Mouse (Mus musculus) kidney, adult 9 months (tissue): Measurements from ENCODE around the gene Fam241a.

ENCODE experiments used
- DNase-seq: peaks from one replicate; pipeline ENCODE4 v3.0.0; 2022

Fam241a gene

DNA sequence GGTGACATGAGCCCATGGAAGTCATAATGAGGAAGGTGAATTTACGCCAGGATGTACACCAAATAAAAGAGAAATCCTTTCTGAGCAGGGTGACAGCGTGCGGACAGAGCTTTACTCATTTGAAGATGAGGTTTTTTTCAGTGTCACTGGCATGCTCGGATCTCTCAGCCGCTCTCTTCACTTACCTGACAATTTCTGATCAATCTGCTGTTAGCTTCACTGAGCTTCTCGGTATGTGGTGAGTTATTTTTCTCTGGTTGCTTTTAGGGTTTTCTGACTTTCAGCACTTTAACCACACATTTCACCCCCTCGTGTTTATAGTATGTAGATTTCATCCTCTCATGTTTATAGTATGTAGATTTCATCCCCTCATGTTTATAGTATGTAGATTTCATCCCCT, 21.1 kb downstream of the Fam241a start:
- no peak for DNase-seq

DNA sequence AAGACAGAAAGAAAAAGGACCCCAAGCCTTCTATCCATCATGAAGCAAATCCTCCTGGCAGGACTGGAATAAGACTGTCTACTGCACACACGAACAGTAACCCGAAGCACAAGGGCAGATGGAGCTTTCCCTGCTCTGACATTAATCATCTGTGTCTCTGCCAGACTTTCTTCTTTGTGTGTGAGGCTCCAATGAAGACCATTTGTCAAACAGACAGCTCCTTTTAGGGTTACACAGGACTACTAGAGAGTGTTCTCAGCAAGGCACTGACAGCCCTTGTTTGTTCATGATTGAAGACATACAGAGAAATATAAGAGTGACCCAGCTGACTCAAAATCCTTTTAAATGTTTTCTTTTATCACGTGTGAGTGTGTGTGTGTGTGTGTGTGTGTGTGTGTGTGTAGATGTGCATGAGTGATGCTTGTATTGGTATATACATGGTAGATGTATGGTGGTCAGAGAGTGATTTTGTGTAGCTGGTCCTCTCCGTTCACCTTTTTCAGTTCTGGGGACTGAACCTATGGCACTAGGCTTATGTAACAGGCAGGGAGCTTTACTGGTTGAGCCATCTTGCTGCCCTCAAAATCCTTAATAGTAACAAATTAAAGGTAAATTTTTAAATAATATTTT, 21.8 kb downstream of the Fam241a start:
- no peak for DNase-seq

DNA sequence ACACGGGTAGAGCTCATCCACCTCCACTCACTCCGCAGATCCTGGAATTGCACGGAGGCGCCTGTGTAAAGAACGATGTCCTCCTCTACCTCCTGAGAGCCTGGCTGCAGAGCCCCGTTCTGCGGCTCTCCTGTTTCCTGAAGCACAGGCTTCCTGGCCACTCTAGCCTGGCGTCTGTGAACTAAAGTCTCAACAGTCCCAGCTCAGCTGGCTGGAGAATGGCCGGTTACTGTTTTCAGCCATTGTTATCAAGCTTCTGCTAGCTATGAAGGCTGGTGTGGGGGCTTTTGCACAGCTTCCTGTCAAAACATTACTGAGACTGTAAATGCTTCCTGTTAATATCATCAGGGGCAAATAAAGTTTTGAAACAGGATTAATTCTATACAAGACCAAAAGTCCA, 24.5 kb downstream of the Fam241a start:
- no peak for DNase-seq

- DNase-seq: no peak
Observed at GRCm38 (mm10) chr3:127868880-127869279, 27.2 kb downstream of the Fam241a start.

DNA sequence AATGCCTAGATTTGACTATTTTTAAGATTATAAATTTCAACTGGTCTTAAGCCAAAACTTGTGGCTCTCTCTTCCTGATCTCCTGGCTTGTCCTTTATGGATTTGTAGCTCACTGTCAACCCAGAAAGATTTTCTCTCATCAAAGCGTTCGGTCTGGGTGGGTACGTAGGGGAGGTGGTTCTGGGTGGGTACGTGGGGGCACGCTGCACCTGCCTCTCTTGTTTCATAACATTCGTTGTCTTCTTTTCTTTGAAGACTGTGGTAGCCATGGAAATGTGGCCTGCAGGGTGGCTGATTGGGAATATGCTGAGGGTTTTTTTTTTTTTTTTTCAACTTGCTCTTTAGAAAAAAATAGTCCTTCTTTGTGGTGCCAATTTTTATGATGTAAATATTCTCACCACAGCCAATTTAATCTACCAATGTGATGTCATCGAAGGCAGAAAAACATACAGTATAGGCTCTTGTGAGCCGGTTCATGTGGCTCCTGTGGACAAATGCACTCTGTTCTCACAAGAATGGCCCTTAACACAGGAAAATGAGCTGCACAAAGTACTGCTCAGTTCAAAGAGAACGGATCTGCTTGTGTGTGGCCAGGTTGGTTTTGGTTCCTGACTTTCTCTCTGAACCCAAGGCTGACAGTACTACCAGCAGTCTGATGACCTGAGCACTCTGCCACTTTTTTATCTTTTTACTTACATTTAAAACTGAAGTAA, 27.9 kb downstream of the Fam241a start:
- no peak for DNase-seq

DNA sequence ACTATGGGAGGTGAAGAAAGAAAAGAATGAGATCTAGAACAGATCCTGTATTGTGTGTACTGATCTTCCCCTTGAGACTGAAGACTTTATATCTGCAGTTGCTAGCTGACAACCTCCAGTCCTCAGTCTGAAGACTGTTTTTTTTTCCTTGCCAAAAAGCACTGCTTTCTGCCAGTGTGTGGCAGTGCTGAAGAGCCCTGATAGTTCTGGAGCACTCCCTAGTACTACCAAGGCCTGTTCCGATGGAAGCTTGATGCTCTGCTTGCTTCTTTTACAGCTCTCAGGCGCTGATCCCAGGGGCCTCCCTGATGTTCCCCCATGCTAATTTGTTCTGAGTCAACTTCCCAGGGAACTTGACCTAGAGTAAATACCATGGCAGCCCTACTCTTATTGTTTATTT, 31.9 kb downstream of the Fam241a start:
- DNase-seq: no peak

DNA sequence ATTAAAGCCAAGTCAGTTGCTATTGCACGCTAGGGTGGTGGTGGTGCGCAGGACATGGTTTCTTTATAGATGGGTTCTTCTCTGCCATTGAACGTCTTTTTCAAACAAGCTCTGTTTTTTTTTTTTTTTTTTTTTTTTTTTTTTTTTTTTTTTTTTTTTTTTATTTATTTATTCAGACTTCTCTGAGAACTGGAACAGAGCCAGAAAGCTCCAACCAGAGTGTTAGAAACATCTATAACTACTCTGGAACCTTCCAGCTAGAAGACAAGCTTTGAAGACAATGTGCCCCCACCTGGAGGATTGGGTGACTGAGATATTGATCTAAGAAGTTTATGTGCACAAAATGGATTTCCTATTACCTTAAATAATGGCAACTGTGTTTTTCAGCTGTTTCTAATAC, 32.6 kb downstream of the Fam241a start:
- no peak for DNase-seq

DNA sequence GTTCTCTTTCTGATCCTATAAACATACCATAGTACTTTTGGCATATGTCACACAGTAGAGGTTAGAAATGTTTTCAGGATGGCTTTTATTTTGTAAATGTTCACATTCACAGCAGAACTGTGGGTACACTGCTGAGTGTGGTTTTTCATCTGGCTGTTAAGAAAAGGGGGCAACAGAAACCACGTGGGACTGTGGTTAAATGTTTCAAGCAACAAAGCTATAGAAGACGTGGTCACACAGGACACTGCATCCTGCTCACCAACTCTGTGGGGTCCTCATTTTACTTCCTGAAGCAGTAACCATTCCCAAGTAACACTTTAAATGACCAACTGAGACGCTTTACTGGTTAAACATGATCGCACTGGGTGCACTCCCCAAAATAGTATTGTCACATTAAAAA, 33.6 kb downstream of the Fam241a start:
- DNase-seq: no peak

DNA sequence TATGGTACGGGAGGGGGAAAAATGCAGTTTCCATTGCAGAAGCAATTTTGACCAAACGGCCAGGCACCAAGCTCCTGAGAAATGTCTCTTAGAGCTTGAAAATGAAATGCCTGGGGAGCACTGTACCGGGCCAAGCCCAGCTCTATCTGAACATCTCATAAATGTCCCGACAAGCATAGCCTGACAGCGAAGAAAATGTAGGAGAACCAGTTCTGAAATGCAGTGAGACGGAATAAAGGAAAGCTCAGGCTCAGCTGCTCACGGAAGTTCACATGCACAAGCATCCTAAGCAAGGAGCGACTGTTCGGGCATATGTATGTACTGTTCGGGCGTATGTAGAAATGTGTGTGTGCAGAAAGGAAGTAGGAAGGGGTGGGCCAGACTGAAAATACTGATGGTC, 34.8 kb downstream of the Fam241a start:
- DNase-seq: peak; percentile 17

- peak; percentile 80 for DNase-seq
Observed at GRCm38 (mm10) chr3:127853431-127854206, 42.5 kb downstream of the Fam241a start.

DNA sequence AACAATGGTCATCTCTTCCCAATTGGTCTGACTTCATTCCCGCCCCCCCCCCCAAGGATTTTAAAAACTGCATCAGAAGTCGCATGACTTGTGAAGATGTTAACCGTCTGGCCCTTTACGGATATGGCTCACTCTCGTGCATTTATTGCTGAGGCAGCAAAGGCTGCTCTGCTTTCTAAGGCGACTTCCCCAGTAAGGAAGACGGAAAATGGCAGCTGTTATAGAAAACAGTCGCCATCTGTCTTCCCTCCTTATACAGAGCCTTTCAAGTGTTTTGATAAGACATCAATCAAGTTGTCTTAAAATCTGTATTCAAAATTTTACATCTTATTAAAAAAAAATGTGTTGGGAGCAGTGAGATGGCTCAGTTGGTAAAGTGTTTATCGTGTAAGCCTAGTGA, 43.4 kb downstream of the Fam241a start:
- no peak for DNase-seq

- DNase-seq: no peak
Observed at GRCm38 (mm10) chr3:127850776-127851646, 45.1 kb downstream of the Fam241a start.

GRCm38 (mm10) chr3:127849922-127850321, 46.2 kb downstream of the Fam241a start:
- no peak for DNase-seq

DNA sequence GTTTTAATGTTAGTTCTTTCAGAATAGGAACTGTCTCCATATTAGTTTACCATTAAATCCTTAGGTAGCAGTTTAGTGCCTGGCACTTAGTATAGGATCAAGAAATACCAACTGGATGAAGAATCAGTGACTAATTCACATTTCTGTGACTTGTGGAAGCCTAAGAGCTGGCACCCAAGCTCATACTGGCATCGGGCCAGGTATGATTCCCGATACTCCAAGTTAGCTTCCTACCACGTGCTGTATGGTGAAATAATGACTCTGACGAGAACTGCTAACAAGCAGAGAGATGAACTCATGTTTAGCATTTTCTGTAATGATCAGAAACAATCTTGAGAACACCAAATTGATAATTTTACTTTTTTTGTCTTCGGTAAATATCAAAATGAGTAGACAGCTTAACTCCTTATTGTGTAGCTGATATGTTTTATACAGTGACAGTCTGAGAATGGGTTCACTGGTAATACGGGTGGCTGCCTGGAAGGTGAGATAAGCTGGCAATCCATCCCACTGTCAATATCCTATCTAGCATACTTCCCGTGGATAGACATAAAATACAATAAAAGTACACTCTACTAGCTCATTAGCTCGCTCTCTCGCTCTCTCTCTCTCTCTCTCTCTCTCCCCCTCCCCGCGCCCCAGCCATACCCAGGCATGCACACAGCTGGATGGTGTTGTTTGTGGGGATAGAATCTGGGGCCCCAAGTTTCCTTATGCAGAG, 47.9 kb downstream of the Fam241a start:
- DNase-seq: no peak

DNA sequence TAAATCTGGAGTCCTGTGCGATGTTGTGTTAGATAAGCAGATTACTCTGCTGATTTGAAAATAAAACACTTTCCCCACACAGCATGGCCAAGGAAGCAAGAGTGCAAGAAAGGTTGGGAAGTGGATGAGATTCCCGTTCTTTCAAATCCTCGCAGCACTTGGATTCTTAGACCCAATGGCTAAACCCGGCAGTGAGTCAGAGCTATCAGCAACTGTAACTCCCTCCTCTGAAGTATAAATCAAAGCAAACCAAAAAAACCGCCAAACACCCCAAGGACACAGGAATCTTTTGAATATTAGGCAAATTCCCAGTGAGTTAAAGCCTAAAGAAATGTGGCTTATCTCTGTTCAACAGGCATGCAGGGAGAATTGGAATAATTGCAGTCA, 52.2 kb downstream of the Fam241a start:
- DNase-seq: no peak

DNA sequence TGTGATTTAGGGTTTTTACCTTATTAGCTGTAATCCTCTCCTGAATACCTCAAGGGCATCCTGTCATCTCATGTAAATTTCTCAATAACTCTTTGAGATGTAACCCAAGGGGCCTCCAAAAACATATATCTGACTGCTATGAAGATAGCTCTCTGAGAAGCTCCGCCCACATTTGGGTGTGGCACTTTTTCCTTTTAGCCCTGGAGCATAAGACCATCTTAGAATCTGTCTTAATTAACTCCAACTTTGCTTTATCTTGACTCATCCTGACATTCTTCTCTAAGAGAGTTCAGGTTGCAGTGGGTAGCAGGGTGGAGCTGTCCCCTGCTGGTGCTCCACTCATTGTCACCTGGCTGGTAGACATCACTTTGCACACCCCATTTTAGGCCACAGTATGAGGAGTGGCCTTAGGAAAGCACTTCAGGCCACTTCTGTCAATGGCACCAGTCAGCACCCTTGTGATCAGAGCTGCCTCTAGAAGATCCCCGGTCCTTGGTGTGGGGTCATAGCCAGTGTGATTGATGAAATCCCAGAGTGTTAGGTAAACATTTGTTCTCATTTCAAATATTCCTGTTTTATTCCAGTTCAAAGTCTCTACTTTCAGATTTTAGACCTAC, 52.7 kb downstream of the Fam241a start:
- DNase-seq: no peak

GRCm38 (mm10) chr3:127841926-127842325, 54.2 kb downstream of the Fam241a start:
- no peak for DNase-seq

- DNase-seq: no peak
Observed at GRCm38 (mm10) chr3:127837972-127838644, 58.0 kb downstream of the Fam241a start.

DNA sequence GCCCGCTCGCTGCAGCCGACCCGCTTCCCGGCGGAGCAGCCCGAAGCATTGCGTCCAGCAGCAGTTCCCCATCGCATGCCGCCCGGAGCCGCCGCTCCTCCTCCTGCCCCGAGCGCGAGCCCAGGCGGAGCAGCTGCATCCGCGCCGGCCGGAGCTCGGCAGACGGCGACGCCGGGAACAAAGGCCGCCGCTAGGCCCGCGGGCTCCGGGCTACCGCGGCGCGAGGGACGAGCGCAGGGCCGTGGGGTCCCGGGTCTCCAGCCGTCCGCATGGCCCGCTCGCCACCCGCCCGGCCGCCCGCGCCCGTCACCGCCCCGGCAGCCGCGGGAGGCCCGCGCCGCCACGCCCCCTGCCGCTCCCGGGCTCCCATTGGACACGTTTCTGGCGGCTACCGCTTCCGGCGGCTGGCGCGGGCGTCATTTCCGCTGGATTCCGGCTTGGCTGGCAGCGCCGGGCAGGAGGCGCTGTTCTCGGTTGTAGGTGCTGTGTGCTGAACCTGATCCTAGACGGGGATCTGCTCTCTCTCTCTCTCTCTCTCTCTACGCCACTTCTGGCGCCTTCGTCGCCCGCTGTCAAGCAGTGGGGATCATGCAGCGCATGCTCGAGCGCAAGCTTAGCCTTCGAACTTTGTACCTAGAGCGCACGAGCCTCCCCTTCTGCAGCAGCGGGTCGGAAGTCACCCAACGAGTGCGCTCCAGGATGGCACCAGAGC, 58.8 kb downstream of the Fam241a start, which contains the start of gene Ap1ar:
Gene Ap1ar (minus strand): TSS at position 370 of the 712 bp plus-strand sequence.
- peak; percentile 97 for DNase-seq

GRCm38 (mm10) chr3:127836798-127837153, 59.3 kb downstream of the Fam241a start:
- DNase-seq: peak; percentile 37

DNA sequence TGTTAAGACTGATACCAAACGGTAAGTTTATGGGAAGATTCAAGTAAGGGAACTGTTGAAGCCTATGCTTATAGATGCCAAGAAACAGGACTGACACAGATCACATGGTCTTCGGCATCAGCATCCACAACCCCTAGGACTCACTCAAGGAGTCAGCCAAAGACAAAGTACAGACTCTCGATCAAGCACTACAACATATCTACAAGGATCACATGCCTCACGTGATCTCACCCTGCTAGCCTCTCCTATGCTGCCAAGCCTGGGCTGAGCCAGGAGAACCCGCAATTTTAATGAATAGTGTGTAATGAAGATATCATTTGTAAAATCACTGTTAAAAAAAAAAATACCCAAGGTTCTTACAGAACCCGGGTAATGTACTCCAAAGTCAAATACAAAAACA, 60.5 kb downstream of the Fam241a start:
- peak; percentile 20 for DNase-seq
